Mouse (Mus musculus): ENCODE results near the gene Pwwp2a.
A peak's percentile ranks its signal among the peaks of the same experiment; 100 is the strongest.

Gene Pwwp2a

DNA sequence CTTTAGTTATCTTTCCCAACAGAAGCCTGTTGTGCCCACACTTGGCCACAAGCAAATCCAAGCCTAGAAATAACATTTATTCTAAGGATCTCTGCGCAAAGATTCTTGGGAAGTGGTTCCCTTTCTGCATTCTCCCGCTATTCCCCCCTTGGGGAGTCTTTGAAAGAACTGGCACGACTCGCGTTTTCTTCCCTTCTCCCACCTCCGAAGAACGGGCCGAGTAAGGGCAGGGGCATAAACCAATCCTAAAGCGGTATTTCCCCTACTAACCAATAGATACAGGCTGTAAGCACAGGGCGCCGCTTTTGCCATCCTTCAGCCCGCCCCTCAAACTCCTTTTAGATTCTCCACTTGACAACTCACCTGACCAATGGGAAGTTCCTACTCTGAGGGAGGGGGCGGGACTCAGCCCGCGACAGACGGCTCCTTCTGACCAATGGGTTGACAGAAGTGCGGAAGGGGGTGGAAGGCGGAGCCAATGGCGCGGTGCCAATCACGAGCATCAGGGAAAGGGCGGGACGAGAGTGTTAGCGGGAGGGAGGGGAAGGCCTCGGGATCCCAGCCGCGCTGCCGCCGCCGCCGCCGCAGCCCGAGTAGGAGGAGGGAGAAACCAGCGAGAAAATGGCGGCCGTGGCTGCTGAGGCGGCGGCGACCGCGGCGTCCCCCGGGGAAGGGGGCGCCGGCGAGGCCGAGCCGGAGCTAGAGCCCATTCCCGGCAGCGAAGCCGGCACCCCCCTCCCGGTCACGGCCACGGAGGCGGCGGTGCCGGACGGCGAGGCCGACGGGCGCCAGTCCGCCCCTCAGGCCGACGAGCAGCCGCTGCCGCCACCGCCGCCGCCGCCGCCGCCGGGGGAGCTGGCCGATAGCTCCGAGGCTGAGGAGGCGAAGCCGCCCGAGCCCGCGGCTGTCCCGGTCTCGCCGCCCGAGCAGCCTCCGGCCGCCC, at the start of gene Pwwp2a:
Pwwp2a (plus strand) TSS at position 527 of the 943 bp plus-strand sequence.
- peak; percentile 98 to 99 for DNase-seq

DNA sequence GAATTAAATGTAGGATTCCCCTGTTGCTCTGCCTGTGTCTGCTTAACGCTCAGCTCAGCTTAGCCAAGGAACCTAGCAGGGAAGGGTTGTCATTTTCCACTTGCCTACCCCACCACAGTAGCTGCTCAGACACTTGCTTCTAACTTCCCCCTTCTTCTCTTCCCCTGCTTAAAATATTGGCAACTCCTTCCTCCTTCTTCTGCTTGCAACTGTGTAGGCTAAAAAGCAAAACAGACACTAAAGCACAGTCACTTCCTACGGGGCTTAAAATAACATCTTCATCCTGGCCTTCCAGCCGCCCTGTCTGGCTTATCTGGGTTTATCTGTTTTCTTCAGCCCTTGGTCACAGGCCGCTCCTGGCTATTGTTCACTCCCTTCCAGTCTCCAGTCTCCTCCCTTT, 49.2 kb upstream of the Pwwp2a start:
- no peak for DNase-seq

DNA sequence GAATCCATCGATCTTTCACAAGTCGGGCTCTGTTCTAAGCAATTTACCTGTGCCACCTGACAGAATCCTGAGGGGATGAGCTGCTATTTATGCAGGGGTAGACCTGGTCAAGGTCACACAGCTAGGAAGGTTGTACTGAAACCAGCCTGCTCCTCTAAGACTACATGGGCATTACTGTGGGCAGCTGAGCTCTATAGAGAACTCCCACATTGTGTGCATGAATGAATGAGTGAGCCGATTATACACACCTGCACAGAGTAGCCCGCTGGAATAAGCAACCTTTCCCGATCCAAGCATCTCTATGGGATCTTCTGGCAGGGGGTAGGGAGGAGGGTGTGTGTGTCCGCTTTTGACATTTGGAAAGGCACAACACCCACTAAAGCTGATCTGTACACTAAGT, 48.6 kb upstream of the Pwwp2a start:
- no peak for DNase-seq

DNA sequence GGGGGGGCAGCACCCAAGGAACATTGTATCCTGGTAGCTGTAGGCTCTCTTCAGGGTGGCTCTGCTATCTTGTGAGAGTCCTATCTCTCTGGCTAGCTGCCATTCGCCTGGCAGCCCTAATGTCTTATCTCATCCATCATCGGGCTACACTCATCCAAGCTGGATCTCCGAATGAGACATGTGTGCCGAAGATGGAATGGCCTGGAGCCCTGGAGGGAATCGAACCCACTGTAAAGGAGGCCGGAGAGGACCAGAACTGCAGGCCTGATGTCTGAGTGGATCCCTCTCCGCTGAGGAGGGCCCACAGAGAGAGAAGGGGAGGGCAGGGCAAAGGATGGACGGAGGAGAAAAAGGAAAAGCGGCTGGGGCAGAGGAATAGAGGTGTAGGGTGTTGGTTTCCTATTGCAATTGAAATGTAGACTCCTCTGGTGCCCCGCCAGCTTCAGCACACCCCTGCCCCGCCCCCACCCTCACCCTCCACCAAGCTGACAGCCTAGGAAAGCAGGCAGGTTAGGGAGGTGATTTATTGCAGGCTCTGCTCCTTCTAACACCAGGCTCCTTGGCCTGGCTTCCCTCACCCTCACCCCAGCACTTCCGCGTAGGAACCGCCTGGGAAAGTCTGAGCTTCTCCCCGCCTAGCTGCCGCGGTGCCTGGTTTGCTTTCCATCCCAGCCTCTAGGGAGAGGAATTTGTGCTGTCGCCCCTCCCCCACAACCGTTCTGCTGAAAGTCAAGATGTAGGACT, 48.0 kb upstream of the Pwwp2a start:
- DNase-seq, result peak in 1 of 2 experiments; percentile 20

DNA sequence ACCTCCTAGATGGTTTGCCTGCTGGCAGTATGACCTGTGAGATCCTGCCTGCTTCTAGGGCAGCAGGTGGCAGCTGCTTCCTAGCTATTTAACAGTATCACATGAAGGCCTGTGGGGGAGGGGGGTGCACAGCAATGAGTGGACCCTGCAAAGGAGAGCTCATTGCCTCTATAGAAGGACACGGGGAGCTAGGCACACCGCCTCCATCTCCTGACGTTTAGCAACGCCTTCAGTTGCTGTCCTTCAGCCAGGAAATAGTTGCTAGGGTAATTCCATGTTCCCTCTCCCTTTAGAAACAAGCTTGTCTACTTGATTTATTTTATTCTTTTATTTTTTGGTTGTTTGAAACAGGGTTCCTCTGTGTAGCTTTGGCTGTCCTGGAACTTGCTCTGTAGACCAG, 45.0 kb upstream of the Pwwp2a start:
- no peak for DNase-seq

- no peak for DNase-seq
Measured at GRCm38 (mm10) chr11:43638486-43638885, 43.3 kb upstream of the Pwwp2a start.

DNA sequence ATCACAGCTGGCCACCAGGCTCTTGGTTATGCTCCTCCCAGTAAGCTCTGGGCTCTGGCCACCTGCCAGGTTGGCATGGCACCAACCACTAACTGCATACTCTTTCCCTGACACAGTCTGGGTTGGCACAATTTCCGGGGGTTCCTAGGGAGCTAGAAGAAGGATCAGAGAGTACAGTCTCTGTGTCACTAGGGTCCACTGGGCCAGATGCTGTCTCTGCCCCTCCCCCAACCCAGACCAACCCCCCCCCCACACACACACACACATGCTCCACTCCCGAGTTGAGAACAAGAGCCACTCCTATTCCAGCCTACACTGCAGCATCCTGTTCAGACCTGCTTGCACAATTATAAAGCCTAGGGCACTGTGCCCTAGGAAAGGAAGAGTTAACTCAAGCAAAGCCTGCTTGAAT, 38.6 kb upstream of the Pwwp2a start:
- peak; percentile 37 to 48 for DNase-seq

- no peak for DNase-seq
Measured at GRCm38 (mm10) chr11:43645286-43645685, 36.5 kb upstream of the Pwwp2a start.

- DNase-seq, result no peak
Measured at GRCm38 (mm10) chr11:43653051-43653475, 28.7 kb upstream of the Pwwp2a start.

DNA sequence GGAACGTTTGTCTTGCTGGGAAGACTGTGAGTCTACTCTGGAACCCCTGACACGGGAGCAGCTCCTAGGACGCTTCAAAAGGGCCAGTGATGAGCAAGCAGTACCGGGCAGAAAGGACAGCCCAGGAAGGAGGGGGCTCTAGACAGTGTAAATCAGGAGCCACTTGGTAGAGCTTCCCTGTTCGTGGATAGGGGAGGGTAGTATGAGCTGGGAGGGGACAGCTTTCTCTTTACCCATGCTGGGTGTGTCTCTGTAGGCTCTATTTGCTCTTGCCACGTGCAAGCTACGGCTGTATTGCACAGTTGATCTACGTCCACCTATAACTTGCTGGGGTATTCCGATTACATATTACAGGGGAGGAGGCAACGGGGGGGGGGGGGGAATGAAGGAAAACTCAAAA, 25.3 kb upstream of the Pwwp2a start:
- no peak for DNase-seq

- DNase-seq, result no peak
Measured at GRCm38 (mm10) chr11:43658010-43658409, 23.8 kb upstream of the Pwwp2a start.

GRCm38 (mm10) chr11:43667038-43667745, 14.6 kb upstream of the Pwwp2a start:
- DNase-seq, result peak in 1 of 2 experiments; percentile 10

GRCm38 (mm10) chr11:43682415-43683217, 818 bp downstream of the Pwwp2a start:
- peak; percentile 69 to 72 for DNase-seq

GRCm38 (mm10) chr11:43688850-43689249, 7.1 kb downstream of the Pwwp2a start:
- DNase-seq, result peak in 1 of 2 experiments; percentile 33

- DNase-seq, result no peak
Measured at GRCm38 (mm10) chr11:43696623-43697022, 14.8 kb downstream of the Pwwp2a start.

- DNase-seq, result no peak
Measured at GRCm38 (mm10) chr11:43698621-43699020, 16.8 kb downstream of the Pwwp2a start.

- no peak for DNase-seq
Measured at GRCm38 (mm10) chr11:43700291-43700690, 18.5 kb downstream of the Pwwp2a start.

- DNase-seq, result no peak
Measured at GRCm38 (mm10) chr11:43703552-43703951, 21.8 kb downstream of the Pwwp2a start.

GRCm38 (mm10) chr11:43705751-43706150, 24.0 kb downstream of the Pwwp2a start:
- peak; percentile 44 to 50 for DNase-seq

- no peak for DNase-seq
Measured at GRCm38 (mm10) chr11:43708409-43708808, 26.6 kb downstream of the Pwwp2a start.

GRCm38 (mm10) chr11:43712178-43712577, 30.4 kb downstream of the Pwwp2a start:
- DNase-seq, result peak; percentile 45 to 56

GRCm38 (mm10) chr11:43723411-43723810, 41.6 kb downstream of the Pwwp2a start:
- no peak for DNase-seq

All from cerebellum, postnatal 36 days (tissue).